Mouse (Mus musculus) neutrophil, adult 65 days (primary cell): ENCODE measurements around the gene Coa6. TPM values are rescaled to one million over a fixed set of nuclear protein-coding genes. Genes with fewer than 3 reads are reported as not detected.

Experiments
- total RNA-seq: library from RNA; stranded (reverse); gene quantifications from 2 replicates; pipeline ENCODE4 v1.2.4, GENCODE M21; 2023

Coa6 gene
- total RNA-seq, result 6.0 and 7.2 TPM in 2 replicates

GRCm38 (mm10) chr8:126422174-126422919, at the start of gene Coa6:
Gene Coa6 (plus strand): TSS chr8:126422515.

GRCm38 (mm10) chr8:126474299-126475187, 52.2 kb downstream of the Coa6 start, which contains the start of gene Tarbp1:
Gene Tarbp1 (minus strand): TSS chr8:126475065.

Other genes starting within 250 kb of the Coa6 start
- gene Slc35f3, start 124.0 kb upstream of the Coa6 start, total RNA-seq, result not detected in 2 replicates
- gene Tarbp1, start 52.5 kb downstream of the Coa6 start, total RNA-seq, result 1.9 and 2.2 TPM in 2 replicates
- 138 and 166 TPM in 2 replicates for gene Irf2bp2, start 171.5 kb downstream of the Coa6 start, total RNA-seq